Mouse (Mus musculus): Measurements from ENCODE around the gene Dcun1d4. TPM values are rescaled to one million over a fixed set of nuclear protein-coding genes. Genes with fewer than 3 reads are reported as not detected.

Dcun1d4 gene
- polyA plus RNA-seq, 1 experiment from 2014 or later, result 43.8 TPM

GRCm38 (mm10) chr5:73512241-73512640 lies 31.4 kb downstream of the Dcun1d4 start:
- no peak for DNase-seq (ENCODE audit: low spot score)
- H3K36me3 ChIP-seq, result peaks cover 56% of the 10 kb centered on the region
- H3K27ac ChIP-seq, result no peak overlapping the region

DNA sequence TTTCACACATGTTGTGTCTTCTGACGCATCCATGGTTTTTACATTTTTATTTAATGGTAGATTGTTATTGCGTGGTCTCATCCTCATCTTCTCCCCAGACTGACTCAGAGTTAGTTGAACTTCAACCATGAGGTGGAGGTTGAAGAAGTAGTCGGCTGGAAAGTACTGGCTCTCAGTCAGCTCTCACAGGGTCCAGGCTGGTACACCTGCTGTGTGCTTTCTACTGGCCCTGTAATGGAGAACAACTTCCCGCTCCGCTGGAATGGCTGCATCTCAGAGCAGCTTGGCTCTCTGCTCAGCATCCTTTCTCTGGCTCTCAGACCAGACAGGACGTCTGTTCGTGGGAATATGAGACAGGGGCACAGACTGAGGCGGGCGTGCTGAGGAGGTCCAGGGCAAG lies 31.9 kb downstream of the Dcun1d4 start:
- H3K4me3 ChIP-seq, result no peak overlapping the region
- 93% methylated on average over 9 of the region's 9 CpGs for WGBS
- DNase-seq (ENCODE audit: low spot score), result no peak
- H3K27me3 ChIP-seq (ENCODE audit: low read depth, poor library complexity, severe bottlenecking), result no peaks in the 10 kb centered on the region
- no peak overlapping the region for H3K27ac ChIP-seq
- H3K9me3 ChIP-seq (replicated peaks), result no peaks in the 10 kb centered on the region
- H3K36me3 ChIP-seq, result peaks cover 59% of the 10 kb centered on the region
- H3K4me1 ChIP-seq, result no peaks in the 10 kb centered on the region

More at GRCm38 (mm10) chr5:73512241-73512640, 31.4 kb downstream of the Dcun1d4 start:
- Histone ChIP-seq H3K9me3 (replicated peaks) (no peaks in the 10 kb centered on the region), H3K27me3 (ENCODE audit: low read depth, poor library complexity, severe bottlenecking) (no peaks in the 10 kb centered on the region), H3K4me1 (no peaks in the 10 kb centered on the region), H3K4me3 (no peak overlapping the region)
- WGBS, result 100% methylated on average over 1 of the region's 1 CpGs

- peaks cover 75% of the 10 kb centered on the region for H3K36me3 ChIP-seq
- H3K27me3 ChIP-seq (ENCODE audit: low read depth, poor library complexity, severe bottlenecking), result no peaks in the 10 kb centered on the region
Measured at GRCm38 (mm10) chr5:73514202-73514601, 33.4 kb downstream of the Dcun1d4 start.

GRCm38 (mm10) chr5:73517299-73517698 lies 36.5 kb downstream of the Dcun1d4 start:
- Histone ChIP-seq H3K27me3 (ENCODE audit: low read depth, poor library complexity, severe bottlenecking) (no peaks in the 10 kb centered on the region), H3K27ac (no peak overlapping the region), H3K36me3 (peaks cover 82% of the 10 kb centered on the region), H3K4me3 (no peak overlapping the region), H3K9me3 (replicated peaks) (no peaks in the 10 kb centered on the region), H3K4me1 (no peaks in the 10 kb centered on the region)
- no peak for DNase-seq (ENCODE audit: low spot score)
- WGBS, result 92% methylated on average over 5 of the region's 5 CpGs

More at GRCm38 (mm10) chr5:73514202-73514601, 33.4 kb downstream of the Dcun1d4 start:
- H3K4me3 ChIP-seq, result no peak overlapping the region
- H3K9me3 ChIP-seq (replicated peaks), result no peaks in the 10 kb centered on the region
- no peak for DNase-seq (ENCODE audit: low spot score)
- no peak overlapping the region for H3K27ac ChIP-seq
- 92% methylated on average over 2 of the region's 2 CpGs for WGBS
- H3K4me1 ChIP-seq, result no peaks in the 10 kb centered on the region

DNA sequence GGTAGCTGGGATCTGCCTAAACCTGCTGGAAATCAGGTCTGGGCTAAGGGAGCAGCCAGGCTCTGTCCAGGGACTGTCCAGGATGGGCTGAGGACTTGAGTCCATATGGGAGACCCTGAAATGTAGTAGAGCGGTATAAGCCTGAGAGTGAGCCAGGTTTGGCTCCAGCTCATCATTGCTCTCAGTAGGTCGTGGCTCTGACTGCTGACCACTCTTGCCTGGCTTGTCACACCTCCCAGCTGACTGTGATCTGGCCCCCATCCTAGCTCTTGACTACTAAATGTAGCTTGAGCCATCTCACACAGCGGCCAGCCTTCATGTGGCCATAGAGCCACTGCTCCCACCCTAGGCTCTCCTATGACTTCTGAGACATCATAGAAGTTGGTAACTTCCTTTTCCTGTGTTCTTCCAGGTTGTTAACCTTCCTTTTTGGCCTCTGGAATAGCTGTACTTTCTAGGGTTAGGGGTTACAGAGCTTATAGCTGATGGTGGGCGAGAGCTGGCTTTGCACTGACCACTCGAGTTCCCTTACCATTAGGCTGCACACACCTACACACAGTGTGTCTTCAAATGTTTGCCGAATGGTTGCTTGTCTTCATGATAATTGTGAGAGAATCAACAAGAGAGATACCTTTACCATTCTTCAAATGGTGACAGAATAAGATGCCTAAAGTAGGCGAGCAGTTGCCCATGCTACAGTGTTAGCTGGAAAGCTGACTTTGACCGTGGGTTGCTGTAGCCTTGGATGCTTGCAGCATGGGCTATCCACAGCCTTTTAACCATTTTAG lies 37.8 kb downstream of the Dcun1d4 start:
- no peaks in the 10 kb centered on the region for H3K27me3 ChIP-seq (ENCODE audit: low read depth, poor library complexity, severe bottlenecking)
- 92% methylated on average over 8 of the region's 8 CpGs for WGBS
- H3K9me3 ChIP-seq (replicated peaks), result no peaks in the 10 kb centered on the region
- H3K4me3 ChIP-seq, result no peak overlapping the region
- H3K27ac ChIP-seq, result no peak overlapping the region
- no peak for DNase-seq (ENCODE audit: low spot score)
- H3K36me3 ChIP-seq, result peaks cover 84% of the 10 kb centered on the region
- H3K4me1 ChIP-seq, result no peaks in the 10 kb centered on the region

DNA sequence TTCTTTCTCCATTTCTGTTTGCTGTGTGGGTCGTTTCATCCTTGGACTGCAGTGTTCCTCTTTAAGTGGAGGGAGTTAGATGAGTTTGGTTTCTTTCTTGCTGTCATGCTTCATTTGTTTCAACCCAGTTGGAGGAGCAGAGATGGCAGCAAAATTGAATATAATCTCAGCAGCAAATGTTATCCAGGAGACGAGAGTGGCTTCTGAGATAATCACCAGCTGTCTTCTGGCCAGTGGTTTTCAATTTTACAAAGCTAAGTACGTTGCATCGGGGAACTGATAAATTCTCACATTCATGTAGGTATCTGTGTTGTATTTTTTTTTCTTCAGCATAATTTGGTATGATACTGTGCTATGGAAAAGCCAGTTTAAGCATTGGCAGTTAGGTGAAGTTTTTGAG lies 40.0 kb downstream of the Dcun1d4 start:
- Histone ChIP-seq H3K27me3 (ENCODE audit: low read depth, poor library complexity, severe bottlenecking) (no peaks in the 10 kb centered on the region), H3K9me3 (replicated peaks) (no peaks in the 10 kb centered on the region), H3K4me1 (no peaks in the 10 kb centered on the region), H3K36me3 (peaks cover 86% of the 10 kb centered on the region), H3K4me3 (no peak overlapping the region), H3K27ac (no peak overlapping the region)
- 95% methylated on average over 4 of the region's 4 CpGs for WGBS
- no peak for DNase-seq (ENCODE audit: low spot score)

GRCm38 (mm10) chr5:73523227-73523626 lies 42.4 kb downstream of the Dcun1d4 start:
- H3K27ac ChIP-seq, result no peak overlapping the region
- H3K4me3 ChIP-seq, result no peak overlapping the region
- H3K4me1 ChIP-seq, result no peaks in the 10 kb centered on the region
- no peak for DNase-seq (ENCODE audit: low spot score)
- WGBS, result 91% methylated on average over 10 of the region's 10 CpGs
- no peaks in the 10 kb centered on the region for H3K27me3 ChIP-seq (ENCODE audit: low read depth, poor library complexity, severe bottlenecking)
- peaks cover 79% of the 10 kb centered on the region for H3K36me3 ChIP-seq
- no peaks in the 10 kb centered on the region for H3K9me3 ChIP-seq (replicated peaks)

GRCm38 (mm10) chr5:73524300-73525000 lies 43.6 kb downstream of the Dcun1d4 start:
- DNase-seq (ENCODE audit: low spot score), result no peak
- H3K4me3 ChIP-seq, result no peak overlapping the region
- H3K4me1 ChIP-seq, result no peaks in the 10 kb centered on the region
- H3K27me3 ChIP-seq (ENCODE audit: low read depth, poor library complexity, severe bottlenecking), result no peaks in the 10 kb centered on the region
- peaks cover 78% of the 10 kb centered on the region for H3K36me3 ChIP-seq
- no peaks in the 10 kb centered on the region for H3K9me3 ChIP-seq (replicated peaks)
- 97% methylated on average over 4 of the region's 4 CpGs for WGBS
- no peak overlapping the region for H3K27ac ChIP-seq

GRCm38 (mm10) chr5:73532222-73532621 lies 51.4 kb downstream of the Dcun1d4 start:
- H3K27ac ChIP-seq, result no peak overlapping the region
- no peaks in the 10 kb centered on the region for H3K4me1 ChIP-seq
- H3K27me3 ChIP-seq (ENCODE audit: low read depth, poor library complexity, severe bottlenecking), result no peaks in the 10 kb centered on the region
- WGBS, result 85% methylated on average over 1 of the region's 1 CpGs
- peaks cover 85% of the 10 kb centered on the region for H3K36me3 ChIP-seq
- H3K9me3 ChIP-seq (replicated peaks), result no peaks in the 10 kb centered on the region
- DNase-seq (ENCODE audit: low spot score), result no peak
- H3K4me3 ChIP-seq, result no peak overlapping the region

DNA sequence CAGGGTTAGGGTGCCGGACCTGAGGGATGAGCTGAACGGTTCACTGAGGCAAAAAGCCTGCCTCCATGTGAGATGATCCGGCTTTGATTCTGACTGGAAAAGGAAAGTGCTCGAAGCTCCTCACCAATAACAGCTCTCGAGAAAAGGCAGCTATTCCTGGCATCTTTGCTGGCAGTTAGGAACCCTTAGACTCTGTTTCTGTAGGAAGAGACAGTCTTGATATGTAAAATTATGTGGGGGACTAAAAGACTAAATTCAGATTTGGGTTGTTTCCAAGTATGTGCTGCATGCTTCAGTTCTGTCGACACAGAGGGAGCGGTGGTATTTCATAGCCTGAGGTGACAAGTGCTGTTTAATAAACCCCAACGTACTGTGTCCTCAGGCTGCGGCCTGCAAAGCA lies 52.1 kb downstream of the Dcun1d4 start:
- Histone ChIP-seq H3K36me3 (peaks cover 90% of the 10 kb centered on the region), H3K4me3 (no peak overlapping the region), H3K27me3 (ENCODE audit: low read depth, poor library complexity, severe bottlenecking) (no peaks in the 10 kb centered on the region), H3K9me3 (replicated peaks) (no peaks in the 10 kb centered on the region), H3K4me1 (no peaks in the 10 kb centered on the region), H3K27ac (no peak overlapping the region)
- 88% methylated on average over 9 of the region's 9 CpGs for WGBS
- DNase-seq (ENCODE audit: low spot score), result no peak

DNA sequence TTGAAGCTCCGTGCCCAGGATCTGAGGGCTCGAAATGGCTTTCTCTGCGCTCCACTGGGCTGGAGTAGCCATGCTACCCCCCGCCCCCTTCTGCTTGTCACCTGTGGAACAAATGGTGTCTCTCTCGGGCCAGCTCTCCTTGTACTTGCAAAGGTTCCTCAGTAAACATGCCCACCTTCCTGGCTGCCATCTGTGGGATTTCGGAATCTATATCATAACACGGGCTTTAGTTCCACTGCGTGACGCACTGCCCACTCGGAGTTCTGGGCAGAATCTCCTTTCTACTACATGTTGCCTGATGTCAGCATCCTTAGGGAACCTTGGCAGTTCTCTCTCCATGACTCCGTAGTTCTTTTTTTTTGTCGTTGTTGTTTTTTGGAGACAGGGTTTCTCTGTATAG lies 56.9 kb downstream of the Dcun1d4 start:
- DNase-seq (ENCODE audit: low spot score), result no peak
- Histone ChIP-seq H3K9me3 (replicated peaks) (no peaks in the 10 kb centered on the region), H3K36me3 (peaks cover 78% of the 10 kb centered on the region), H3K27ac (no peak overlapping the region), H3K4me1 (no peaks in the 10 kb centered on the region), H3K27me3 (ENCODE audit: low read depth, poor library complexity, severe bottlenecking) (no peaks in the 10 kb centered on the region), H3K4me3 (no peak overlapping the region)
- 92% methylated on average over 12 of the region's 12 CpGs for WGBS

- H3K9me3 ChIP-seq (replicated peaks), result no peaks in the 10 kb centered on the region
- no peaks in the 10 kb centered on the region for H3K27me3 ChIP-seq (ENCODE audit: low read depth, poor library complexity, severe bottlenecking)
- H3K36me3 ChIP-seq, result peaks cover 77% of the 10 kb centered on the region
- no peak for DNase-seq (ENCODE audit: low spot score)
- H3K4me3 ChIP-seq, result no peak overlapping the region
- no peaks in the 10 kb centered on the region for H3K4me1 ChIP-seq
- no peak overlapping the region for H3K27ac ChIP-seq
- WGBS, result 90% methylated on average over 11 of the region's 11 CpGs
Measured at GRCm38 (mm10) chr5:73538586-73539298, 57.9 kb downstream of the Dcun1d4 start.

Measured in limb, embryonic 10.5 days (tissue).